Mouse (Mus musculus): Measurements from ENCODE around the gene Plxna3.

The Plxna3 gene

GRCm38 (mm10) chrX:74368209-74368909 is 39.5 kb downstream of the Plxna3 start:
- DNase-seq (ENCODE audit: low spot score) = peak; percentile 73

DNA sequence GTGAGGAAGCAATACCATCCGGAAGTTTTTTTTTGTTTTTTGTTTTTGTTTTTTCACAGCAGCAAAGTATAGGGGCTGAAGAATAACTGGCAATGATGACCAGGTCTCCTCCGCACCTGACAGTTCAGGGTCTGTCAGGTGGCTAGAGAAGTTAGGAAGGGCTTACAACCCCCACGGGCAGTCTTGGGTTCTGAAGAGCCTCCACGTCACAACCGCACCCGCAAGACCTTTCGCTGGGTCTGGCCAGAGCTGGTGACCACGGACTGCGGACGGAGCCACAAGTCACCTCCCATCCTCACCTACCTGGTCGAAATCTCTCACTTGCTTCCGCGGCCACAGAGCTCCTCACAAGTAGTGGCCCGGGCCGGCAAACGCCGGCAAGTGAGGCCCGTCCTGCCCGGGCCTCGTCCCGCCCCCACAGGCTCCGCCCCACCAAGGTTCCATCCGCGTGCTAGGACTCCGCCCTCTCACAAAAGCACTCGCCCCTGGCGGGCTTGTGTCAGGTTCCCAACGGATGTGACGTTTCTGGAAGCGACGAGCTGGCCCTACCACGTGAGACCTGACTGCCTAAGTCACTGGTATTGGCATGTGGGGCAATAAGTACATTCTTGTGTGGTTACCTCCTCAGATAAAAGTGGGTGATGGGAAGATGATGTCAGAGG is 44.2 kb downstream of the Plxna3 start, which contains the start of the genes Ubl4a and Slc10a3:
Ubl4a (minus strand) TSS at position 331 of the 662 bp plus-strand sequence.
Slc10a3 (minus strand) TSS at position 462 of the 662 bp plus-strand sequence.
- DNase-seq (ENCODE audit: low spot score) = peak; percentile 86

DNA sequence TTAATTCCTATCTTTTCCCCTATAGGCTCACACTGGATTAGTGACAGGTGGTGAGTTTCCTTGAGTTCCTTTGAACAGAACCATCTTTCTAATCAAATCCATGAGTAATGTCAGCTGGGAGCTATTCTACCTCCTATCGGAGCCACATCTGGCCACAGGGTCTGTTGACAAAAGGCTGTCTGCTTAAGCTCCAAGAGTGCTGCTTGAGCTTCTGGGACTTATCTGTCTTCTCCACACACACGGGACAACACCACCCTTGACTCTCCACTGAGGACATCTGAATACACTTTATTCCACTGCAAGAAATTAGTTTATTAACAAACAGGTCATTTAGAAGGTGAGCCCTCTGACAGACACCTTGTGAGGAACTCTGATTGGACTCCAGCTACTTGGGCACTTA is 55.6 kb downstream of the Plxna3 start:
- no peak for DNase-seq (ENCODE audit: low spot score)

- no peak for DNase-seq (ENCODE audit: low spot score)
These were observed 59.3 kb downstream of the Plxna3 start for GRCm38 (mm10) chrX:74388153-74388552.

DNA sequence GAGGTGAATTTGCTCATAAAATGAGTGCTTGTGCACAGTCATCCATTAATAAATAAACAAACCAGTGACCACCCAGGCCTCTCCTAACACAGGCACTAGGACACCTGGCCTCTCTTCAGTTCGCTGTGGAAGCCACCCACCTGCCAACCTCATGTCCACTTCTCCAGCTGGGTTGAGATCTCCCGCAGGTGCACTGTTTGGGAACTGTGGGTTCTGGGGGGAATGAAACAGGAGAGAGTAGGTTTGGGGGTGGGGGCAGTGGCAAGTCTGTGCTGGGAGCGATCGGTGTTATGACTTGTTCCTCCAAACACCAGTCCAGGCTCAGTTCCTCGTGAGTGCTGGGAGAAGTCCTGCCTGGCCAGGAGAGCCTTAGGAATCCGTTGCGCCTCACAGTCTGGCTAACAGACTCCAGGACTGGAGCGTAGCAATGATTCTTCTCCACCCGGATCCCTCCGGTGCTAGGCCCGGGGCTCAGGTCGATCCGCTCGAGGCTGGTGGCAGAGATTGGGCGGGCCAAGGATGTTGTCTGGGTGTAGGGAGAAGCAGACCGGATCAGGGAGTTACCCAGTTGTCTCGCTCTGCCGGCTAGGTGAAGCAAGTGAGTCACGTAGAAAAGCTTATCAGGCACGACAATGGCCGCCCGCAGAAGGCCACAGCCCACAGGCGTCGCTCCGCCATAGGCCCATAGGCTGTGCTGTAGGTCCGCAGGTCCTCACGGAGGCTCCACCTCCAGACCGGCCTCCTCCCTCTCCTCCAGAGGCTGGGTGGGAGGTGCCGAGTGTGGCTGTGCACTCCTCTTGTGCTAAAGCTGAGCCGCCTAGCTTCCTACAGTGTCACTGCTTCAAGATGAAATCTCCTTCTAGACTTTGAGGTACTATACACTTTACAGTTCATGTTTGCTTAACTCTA is 63.9 kb downstream of the Plxna3 start, which contains the start of the genes Fam3a and Ikbkg:
Fam3a (minus strand) TSS at position 738 of the 909 bp plus-strand sequence.
Ikbkg (plus strand) TSS at position 756 of the 909 bp plus-strand sequence.
- peak; percentile 80 for DNase-seq (ENCODE audit: low spot score)

Data from testis, postnatal 14 days (tissue).